Mouse (Mus musculus) ES-E14 (cell line): ENCODE measurements at regions not wholly inside any gene's neighbourhood (a gene's known extent, or its start where the extent isn't known, plus 50 kb on each side); places are given as distances from the start of the nearest gene placed in this dataset.

Experiments used
- DNase-seq: peaks from one replicate; pipeline ENCODE4 v3.0.0-alpha.2; 2013; ENCODE audit warnings: low read depth, low spot score
- H3K27ac ChIP-seq: 2 replicates; pipeline ENCODE4 v1.5.1; 2012; ENCODE audit warnings: low read depth, mild to moderate bottlenecking, low read length, moderate library complexity, mixed read lengths; ENCODE audit not compliant: poor library complexity, insufficient read depth, severe bottlenecking
- H3K36me3 ChIP-seq: 2 replicates; pipeline ENCODE4 v1.6.1; 2012; ENCODE audit warnings: mild to moderate bottlenecking, low read length, moderate library complexity, mixed read lengths; ENCODE audit not compliant: control insufficient read depth, poor library complexity, insufficient read depth, severe bottlenecking
- H3K4me1 ChIP-seq, 2 experiments: fragments of 150-350 bp in 1 of 2; sonication (generic) in 1 of 2; 2 replicates each; pipeline ENCODE4 v1.6.1; 2012; ENCODE audit warnings: low read length in 2 of 2, mild to moderate bottlenecking in 1 of 2, mixed read lengths in 1 of 2; ENCODE audit not compliant: control insufficient read depth in 2 of 2, insufficient read depth in 2 of 2, poor library complexity in 1 of 2
- H3K4me3 ChIP-seq, 2 experiments: fragments of 150-350 bp in 1 of 2; sonication (generic) in 1 of 2; 2 replicates each; pipeline ENCODE4 v1.5.1; 2012; ENCODE audit warnings: low read length in 2 of 2, low read depth in 1 of 2, mild to moderate bottlenecking in 1 of 2, mixed read lengths in 1 of 2; ENCODE audit not compliant: insufficient read depth in 1 of 2, poor library complexity in 1 of 2, severe bottlenecking in 1 of 2
- H3K9ac ChIP-seq: 2 replicates; pipeline ENCODE4 v1.6.1; 2012; ENCODE audit warnings: low read depth, mild to moderate bottlenecking, low read length, mixed read lengths; ENCODE audit not compliant: poor library complexity, insufficient read depth, severe bottlenecking
- H3K9me3 ChIP-seq: fragments of 150-350 bp; sonication (generic); 2 replicates; pipeline ENCODE4 v1.6.1; 2012; ENCODE audit warnings: low read depth, mild to moderate bottlenecking, low read length; ENCODE audit not compliant: control insufficient read depth, insufficient read depth
- CHD2 ChIP-seq: IDR thresholded peaks from 2 replicates; pipeline ENCODE4 v1.6.1; 2014; ENCODE audit warnings: mild to moderate bottlenecking, low read depth, low read length, inconsistent platforms
- HCFC1 ChIP-seq: IDR thresholded peaks from 2 replicates; pipeline ENCODE4 v1.6.1; 2012; ENCODE audit warnings: low read length, inconsistent platforms, borderline replicate concordance; ENCODE audit not compliant: insufficient read depth
- MAFK ChIP-seq: IDR thresholded peaks from 2 replicates; pipeline ENCODE4 v1.6.1; 2014; ENCODE audit warnings: mild to moderate bottlenecking, low read depth, low read length, inconsistent platforms; ENCODE audit not compliant: insufficient read depth
- ZC3H11A ChIP-seq: IDR thresholded peaks from 2 replicates; pipeline ENCODE4 v1.6.1; 2012; ENCODE audit warnings: low read depth, mild to moderate bottlenecking, inconsistent platforms, low read length, borderline replicate concordance
- ZNF384 ChIP-seq: IDR thresholded peaks from 2 replicates; pipeline ENCODE4 v1.6.1; 2012; ENCODE audit warnings: low read depth, low read length, inconsistent platforms
- in situ Hi-C, 2 experiments: fragments of 600-800 bp; cut with MboI; formaldehyde crosslinking; loops; one replicate each; pipeline ENCODE4 v1.15.1; 2025; ENCODE audit warnings: low sequenced_read_pairs in 2 of 2, inconsistent platforms in 1 of 2; ENCODE audit not compliant: unreplicated experiment in 2 of 2

DNA sequence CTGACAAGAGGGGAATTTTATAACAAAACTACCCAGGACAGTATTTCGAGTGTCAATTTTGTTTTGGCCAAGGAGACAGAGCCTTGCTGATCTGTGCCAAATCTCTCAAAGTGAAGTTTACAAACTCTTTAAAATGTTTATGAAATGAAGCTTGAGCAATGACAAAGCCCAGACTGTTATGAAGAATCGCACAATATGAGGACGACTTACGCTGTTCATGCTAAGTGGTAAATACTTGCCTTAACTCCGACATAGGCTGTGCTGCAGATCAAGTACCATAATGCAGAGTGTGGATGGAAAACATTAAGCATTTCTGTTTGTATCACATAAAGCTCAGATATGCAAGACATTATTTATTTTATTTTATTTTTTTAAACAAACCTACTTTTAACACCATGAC lies 169.8 kb upstream of the Dcn start:
- in situ Hi-C loops: no loop called here
- no peak overlapping the region for H3K9ac ChIP-seq
- H3K27ac ChIP-seq: no peak overlapping the region
- TF ChIP-seq HCFC1 (no peak), CHD2 (no peak), MAFK (no peak), ZC3H11A (no peak), ZNF384 (no peak)
- no peaks in the 10 kb centered on the region for H3K9me3 ChIP-seq
- H3K4me1 ChIP-seq: no peaks in the 10 kb centered on the region
- H3K36me3 ChIP-seq: no peaks in the 10 kb centered on the region
- no peak overlapping the region for H3K4me3 ChIP-seq
- DNase-seq: no peak

GRCm38 (mm10) chr10:97312509-97312908 lies 166.9 kb upstream of the Dcn start:
- H3K4me3 ChIP-seq: no peak overlapping the region
- H3K36me3 ChIP-seq: no peaks in the 10 kb centered on the region
- no peak for DNase-seq
- in situ Hi-C loops: loop anchor here in 1 of 2 experiments (10.0 kb wide), 1 partner anchor 1098 kb away; no protein-coding TSS in a partner anchor
- H3K27ac ChIP-seq: no peak overlapping the region
- no peaks in the 10 kb centered on the region for H3K9me3 ChIP-seq
- H3K9ac ChIP-seq: no peak overlapping the region
- TF ChIP-seq HCFC1 (no peak), ZNF384 (no peak), ZC3H11A (no peak), MAFK (no peak), CHD2 (no peak)
- no peaks in the 10 kb centered on the region for H3K4me1 ChIP-seq

- Histone ChIP-seq H3K9ac (no peak overlapping the region), H3K36me3 (no peaks in the 10 kb centered on the region), H3K9me3 (no peaks in the 10 kb centered on the region), H3K4me3 (peak overlapping the region; percentile 1 to 56; a peak in 3 of 4 replicates), H3K4me1 (no peaks in the 10 kb centered on the region), H3K27ac (no peak overlapping the region)
- TF ChIP-seq ZNF384 (no peak), ZC3H11A (peak; percentile 81)
- DNase-seq: peak; percentile 69
- in situ Hi-C loops: loop anchor here in 1 of 2 experiments (10.0 kb wide), 1 partner anchor 1098 kb away; no protein-coding TSS in a partner anchor
Measured at GRCm38 (mm10) chr10:97312978-97313377, 166.4 kb upstream of the Dcn start.

DNA sequence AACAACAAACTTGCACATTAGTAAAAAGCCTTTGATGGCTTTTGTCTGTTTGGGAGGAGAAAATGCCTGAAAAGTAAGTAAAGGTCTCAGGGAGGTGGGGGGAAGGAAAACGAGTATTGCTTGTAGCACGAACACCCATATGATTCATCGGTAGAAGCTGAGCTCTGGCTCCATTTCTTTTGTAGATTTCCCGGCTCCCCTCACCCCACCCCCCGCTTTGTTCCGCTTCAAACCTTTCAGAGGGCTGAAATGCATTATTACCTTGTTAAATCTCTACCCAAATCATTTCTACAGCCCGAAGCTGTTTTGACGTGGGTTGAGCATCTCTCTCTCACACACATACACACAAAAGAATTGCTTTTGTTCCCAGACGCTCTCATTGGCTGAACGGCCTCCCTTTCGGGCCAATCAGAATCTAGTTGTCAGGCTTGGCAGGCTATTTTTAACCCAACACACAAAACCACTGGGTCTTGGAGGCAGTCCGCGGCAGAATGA lies 166.0 kb upstream of the Dcn start:
- Histone ChIP-seq H3K27ac (no peak overlapping the region), H3K9me3 (no peaks in the 10 kb centered on the region), H3K4me1 (no peaks in the 10 kb centered on the region), H3K9ac (no peak overlapping the region), H3K4me3 (peak overlapping the region; percentile 1 to 56; a peak in 3 of 4 replicates), H3K36me3 (no peaks in the 10 kb centered on the region)
- DNase-seq: peak; percentile 36
- TF ChIP-seq HCFC1 (no peak), CHD2 (0 out of 2 replicates have a peak, but pooled peaks have one; percentile 11)
- in situ Hi-C loops: loop anchor here in 1 of 2 experiments (10.0 kb wide), 1 partner anchor 1099 kb away; no protein-coding TSS in a partner anchor

DNA sequence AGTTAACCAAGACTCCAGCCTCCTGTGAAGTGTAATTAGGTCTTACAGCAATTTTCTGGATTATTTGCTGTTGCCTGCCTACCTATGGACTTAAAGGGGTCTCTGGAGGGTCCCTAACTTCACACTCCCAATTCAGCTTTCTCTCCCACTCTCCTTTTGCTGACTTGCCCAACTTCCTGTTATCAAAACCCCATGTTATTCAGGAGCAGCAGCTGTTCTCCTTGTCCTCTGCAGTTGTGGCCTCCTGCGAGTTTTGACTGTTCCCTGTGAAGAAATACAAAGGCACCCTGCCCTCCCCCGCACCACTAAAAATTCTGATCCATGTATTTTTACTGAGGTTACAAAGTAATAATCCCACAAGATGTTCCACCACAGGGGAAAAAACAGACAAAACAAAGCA lies 146.8 kb upstream of the Dcn start:
- in situ Hi-C loops: no loop called here
- DNase-seq: no peak
- Histone ChIP-seq H3K27ac (no peak overlapping the region), H3K9ac (no peak overlapping the region), H3K9me3 (peaks cover 5% of the 10 kb centered on the region; the same call in 1 of the 2 replicates), H3K36me3 (no peaks in the 10 kb centered on the region), H3K4me1 (no peaks in the 10 kb centered on the region), H3K4me3 (no peak overlapping the region)
- TF ChIP-seq ZC3H11A (no peak), ZNF384 (no peak), MAFK (no peak), CHD2 (no peak), HCFC1 (no peak)
